Mouse (Mus musculus): Measurements from ENCODE around the gene Krtap7-1.

DNA sequence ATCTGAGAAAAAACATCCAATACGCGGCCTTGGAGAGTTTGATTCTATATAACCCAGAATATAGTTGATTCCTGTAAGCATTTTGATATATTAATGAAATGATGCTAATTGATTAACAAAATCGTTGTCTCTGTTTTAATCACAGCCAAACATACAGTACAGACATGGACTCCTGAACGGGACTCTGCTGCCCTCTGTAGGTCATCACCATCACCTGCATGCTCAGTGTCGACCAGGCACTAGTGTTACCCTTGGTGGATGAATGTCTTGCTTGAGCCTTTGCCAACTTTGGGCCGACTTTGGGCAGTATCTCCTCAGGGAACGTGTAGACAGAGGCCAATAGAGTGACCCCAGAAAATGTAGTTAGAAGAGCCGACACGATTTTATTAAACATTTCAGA, 9.5 kb upstream of the Krtap7-1 start:
- peak; percentile 73 for TF ChIP-seq CTCF (IDR thresholded peaks at IDR 0.05; ENCODE audit: low read depth, low read length)
- no peak for TF ChIP-seq POLR2A (IDR thresholded peaks at IDR 0.05; ENCODE audit: extremely low read depth, insufficient read depth, low read length)
